Mouse (Mus musculus): ENCODE measurements at regions not wholly inside any gene's neighbourhood (a gene's known extent, or its start where the extent isn't known, plus 50 kb on each side); places are given as distances from the start of the nearest gene placed in this dataset.
A peak's percentile ranks its signal among the peaks of the same experiment; 100 is the strongest.

- TF ChIP-seq CTCF (conservative IDR thresholded peaks at IDR 0.05 in 1 of 2, IDR thresholded peaks at IDR 0.05 in 1 of 2; ENCODE audit: low read depth in 2 of 2, low read length in 2 of 2): peak in 1 of 2 experiments; percentile 70; a peak in 2 of 4 replicates
- TF ChIP-seq EP300 (IDR thresholded peaks at IDR 0.05; ENCODE audit: low read length): no peak
- no peak for TF ChIP-seq RCOR1 (conservative IDR thresholded peaks at IDR 0.05; ENCODE audit: low read depth, low read length)
- TF ChIP-seq ELF1 (IDR thresholded peaks at IDR 0.05; ENCODE audit: low read depth, low read length): no peak
- no peak for TF ChIP-seq HCFC1 (IDR thresholded peaks at IDR 0.05; ENCODE audit: low read depth, low read length)
- no peak for TF ChIP-seq POLR2A (IDR thresholded peaks at IDR 0.05; ENCODE audit: low read depth, low read length)
Measured at GRCm38 (mm10) chr1:137330634-137331033, 370.4 kb upstream of the Nr5a2 start.
